Mouse (Mus musculus): Measurements from ENCODE around the gene Polrmt.

The Polrmt gene

DNA sequence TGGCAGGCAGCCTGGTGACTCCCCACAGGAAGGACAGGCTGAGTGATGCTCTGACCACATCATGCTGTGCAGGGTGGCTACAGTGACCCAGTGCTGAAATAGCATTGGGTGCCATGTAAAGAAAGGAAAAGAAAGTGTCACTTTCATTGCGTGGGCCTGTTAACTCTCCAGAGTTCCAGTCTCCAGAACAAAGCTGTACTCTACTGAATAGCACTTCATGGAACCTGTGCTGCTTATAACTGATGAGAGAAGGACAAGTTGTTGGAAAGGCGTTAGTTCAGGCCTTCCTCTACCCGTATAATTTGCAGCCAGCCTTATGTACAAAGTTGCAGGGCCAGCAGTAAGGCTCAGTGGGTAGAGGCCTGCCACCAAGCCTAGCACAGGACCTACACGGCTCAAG, 57.7 kb downstream of the Polrmt start, which contains the start of gene Gzmm:
Gene Gzmm (plus strand): TSS at position 301 of the 400 bp plus-strand sequence.
- no peak for DNase-seq (ENCODE audit: low spot score in 2 of 2)

DNA sequence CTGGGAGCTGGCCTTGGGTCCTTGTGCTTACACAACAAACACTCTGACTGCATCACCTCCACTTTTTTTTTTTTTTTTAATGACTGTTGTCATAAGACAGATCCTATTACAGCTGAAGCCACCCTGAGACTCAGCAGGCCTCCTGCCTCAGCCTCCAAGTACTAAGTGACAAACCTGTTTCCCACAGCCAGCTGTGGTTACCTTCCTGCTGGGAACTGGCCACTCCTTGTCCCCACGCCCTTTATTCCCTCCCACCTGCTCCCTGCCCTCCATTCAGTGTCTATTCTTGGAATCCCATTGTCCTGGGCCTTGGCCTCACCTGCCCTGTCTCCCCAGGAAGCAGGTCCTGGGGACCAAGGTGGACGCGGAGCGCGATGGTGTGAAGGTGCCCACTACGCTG, 58.9 kb downstream of the Polrmt start:
- no peak for DNase-seq (ENCODE audit: low spot score in 2 of 2)

DNA sequence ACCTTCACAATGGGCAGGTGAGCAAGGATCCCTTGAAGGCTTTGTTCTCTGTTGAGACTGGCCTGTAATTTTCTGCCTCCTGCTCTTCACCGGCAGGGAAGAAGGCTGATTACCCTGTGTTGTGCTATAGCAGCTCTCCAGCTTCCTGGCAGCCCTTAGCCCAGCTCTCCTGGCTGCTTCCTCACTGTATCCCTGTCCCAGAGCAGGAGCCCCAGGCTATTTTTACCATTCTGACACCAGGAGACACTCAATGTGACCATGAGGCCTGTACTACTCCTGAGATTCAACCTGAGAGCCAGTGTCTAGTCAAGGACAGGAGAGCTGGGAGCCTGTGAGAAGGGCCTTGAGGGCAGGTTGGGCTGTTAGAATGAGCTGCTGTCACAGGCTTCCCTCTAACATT, 59.7 kb downstream of the Polrmt start:
- DNase-seq (ENCODE audit: low spot score in 2 of 2), result peak; percentile 71 to 72

DNA sequence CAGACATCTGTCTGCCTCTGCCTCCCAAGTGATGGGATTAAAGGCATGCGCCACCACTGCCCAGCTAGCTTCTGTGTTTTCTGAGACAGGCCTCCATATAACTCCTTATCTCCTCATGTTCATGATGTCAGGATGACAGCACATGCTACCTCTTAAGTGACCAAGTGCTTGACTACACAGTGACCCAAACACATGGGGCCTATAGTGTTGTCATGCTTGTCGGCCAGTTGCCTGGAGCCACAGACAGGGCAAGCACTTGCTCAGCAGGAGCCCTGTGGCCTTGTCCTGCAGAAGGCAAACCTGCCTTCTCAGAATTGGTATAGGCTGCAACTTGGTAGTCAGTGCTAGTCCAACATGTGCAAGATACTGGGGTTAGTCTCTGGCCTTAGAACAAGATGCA, 60.2 kb downstream of the Polrmt start:
- no peak for DNase-seq (ENCODE audit: low spot score in 2 of 2)
